Mouse (Mus musculus) MEL (cell line): Measurements from ENCODE around the gene Rab7.

Source experiments
- CHD2 ChIP-seq: IDR thresholded peaks from 2 replicates; pipeline ENCODE4 v1.6.1; 2011; ENCODE audit warnings: low read length, improper control_type of control experiment
- CTCF ChIP-seq, 3 experiments: IDR thresholded peaks in 2 of 3; conservative IDR thresholded peaks in 1 of 3; 2 replicates each; pipeline ENCODE4 v1.5.1; 2011 to 2012; ENCODE audit warnings: low read length in 3 of 3, low read depth in 2 of 3, mild to moderate bottlenecking in 2 of 3, improper control_type of control experiment in 1 of 3, inconsistent platforms in 1 of 3, mixed read lengths in 1 of 3, moderate library complexity in 1 of 3; ENCODE audit not compliant: control insufficient read depth in 1 of 3, insufficient read depth in 1 of 3, poor library complexity in 1 of 3, severe bottlenecking in 1 of 3
- EP300 ChIP-seq, 2 experiments: IDR thresholded peaks; 2 replicates each; pipeline ENCODE4 v1.6.1; 2011; ENCODE audit warnings: improper control_type of control experiment in 2 of 2, low read length in 2 of 2, low read depth in 1 of 2, mild to moderate bottlenecking in 1 of 2
- GATA1 ChIP-seq: IDR thresholded peaks from 2 replicates; pipeline ENCODE4 v1.6.1; 2011; ENCODE audit warnings: low read depth, low read length, improper control_type of control experiment
- JUND ChIP-seq: IDR thresholded peaks from 2 replicates; pipeline ENCODE4 v1.6.1; 2011; ENCODE audit warnings: low read depth, mild to moderate bottlenecking, improper control_type of control experiment, low read length
- MAFK ChIP-seq: IDR thresholded peaks from 2 replicates; pipeline ENCODE4 v1.6.1; 2011; ENCODE audit warnings: low read depth, mild to moderate bottlenecking, low read length, improper control_type of control experiment, borderline replicate concordance
- POLR2A ChIP-seq, 2 experiments: IDR thresholded peaks; 2 replicates each; pipeline ENCODE4 v1.6.1; 2011 to 2012; ENCODE audit warnings: low read length in 2 of 2, mild to moderate bottlenecking in 2 of 2, control low read depth in 1 of 2, improper control_type of control experiment in 1 of 2, low read depth in 1 of 2, moderate library complexity in 1 of 2; ENCODE audit not compliant: control insufficient read depth in 1 of 2, insufficient read depth in 1 of 2, poor library complexity in 1 of 2
- TBP ChIP-seq: IDR thresholded peaks from 2 replicates; pipeline ENCODE4 v1.8.0; 2011; ENCODE audit warnings: low read depth, low read length, improper control_type of control experiment
- USF1 ChIP-seq: IDR thresholded peaks from 2 replicates; pipeline ENCODE4 v1.6.1; 2014; ENCODE audit warnings: low read depth, mild to moderate bottlenecking, inconsistent platforms, low read length, improper control_type of control experiment, moderate library complexity
- ZNF384 ChIP-seq: IDR thresholded peaks from 2 replicates; pipeline ENCODE4 v1.6.1; 2012; ENCODE audit warnings: low read depth, mild to moderate bottlenecking, inconsistent platforms, low read length, improper control_type of control experiment

DNA sequence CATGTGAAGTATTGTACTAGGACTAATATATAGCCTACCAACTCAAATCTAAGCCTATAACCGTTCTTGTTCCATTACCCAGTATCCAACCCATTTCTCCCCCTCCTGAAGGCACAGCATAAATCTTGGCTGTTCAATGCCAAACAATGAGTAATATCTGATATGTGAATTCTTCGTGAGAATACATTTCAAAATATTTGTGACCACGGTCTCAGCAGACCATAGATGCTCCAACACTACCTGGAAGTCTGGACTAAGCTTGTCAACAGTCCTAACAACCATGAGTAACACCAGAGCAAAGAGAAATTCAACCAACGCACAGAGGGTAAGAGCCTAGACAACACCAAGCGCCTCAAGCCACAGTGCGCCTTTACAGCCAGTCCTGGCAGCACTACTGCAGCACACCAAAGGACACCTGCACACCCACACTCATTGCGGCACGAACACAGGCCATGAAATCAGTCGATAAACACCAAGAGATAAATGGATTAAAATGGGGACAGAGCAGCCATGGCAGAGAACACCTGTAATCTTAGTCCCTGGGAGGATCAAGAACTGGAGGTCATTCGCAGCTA is 21.7 kb downstream of the Rab7 start:
- TF ChIP-seq POLR2A (IDR thresholded peaks at IDR 0.05; ENCODE audit: control insufficient read depth in 1 of 2, insufficient read depth in 1 of 2, low read depth in 1 of 2, low read length in 2 of 2, poor library complexity in 1 of 2) (0 out of 4 replicates have a peak, but pooled peaks of 1 of the 2 experiments have one; percentile 14), CTCF (IDR thresholded peaks at IDR 0.05 in 2 of 3, conservative IDR thresholded peaks at IDR 0.05 in 1 of 3; ENCODE audit: control insufficient read depth in 1 of 3, insufficient read depth in 1 of 3, low read depth in 2 of 3, low read length in 3 of 3, poor library complexity in 1 of 3, severe bottlenecking in 1 of 3) (no peak), EP300 (IDR thresholded peaks at IDR 0.05; ENCODE audit: low read depth in 1 of 2, low read length in 2 of 2) (no peak), CHD2 (no peak), TBP (no peak), MAFK (no peak), GATA1 (no peak), ZNF384 (no peak), JUND (no peak), USF1 (no peak)
